Mouse (Mus musculus): ENCODE measurements around the gene Map4k2.
A peak's percentile ranks its signal among the peaks of the same experiment; 100 is the strongest.

Map4k2 gene

GRCm38 (mm10) chr19:6346023-6346422 lies 5.1 kb downstream of the Map4k2 start:
- no peak for DNase-seq (ENCODE audit: low spot score in 2 of 2)

DNA sequence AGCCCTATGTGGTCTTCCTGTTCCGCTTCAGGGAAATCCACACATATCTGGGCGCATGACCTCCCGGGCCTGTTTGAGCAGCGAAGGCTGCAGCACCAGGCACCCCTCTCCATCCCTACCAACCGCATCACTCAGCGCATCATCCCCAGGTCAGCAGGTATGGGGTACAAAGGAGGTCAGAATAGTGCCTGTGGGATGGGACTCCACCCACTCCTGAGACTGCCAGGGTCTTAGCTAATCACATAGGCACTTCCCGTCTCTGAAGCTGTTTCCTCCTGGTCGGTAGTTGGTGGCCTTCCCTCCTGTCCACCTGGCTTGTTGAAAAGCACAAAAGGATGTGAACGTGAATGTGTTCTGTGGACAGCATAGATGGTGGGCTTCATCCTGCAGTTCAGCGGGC lies 5.7 kb downstream of the Map4k2 start:
- no peak for DNase-seq (ENCODE audit: low spot score in 2 of 2)

GRCm38 (mm10) chr19:6347615-6348014 lies 6.7 kb downstream of the Map4k2 start:
- no peak for DNase-seq (ENCODE audit: low spot score in 2 of 2)

DNA sequence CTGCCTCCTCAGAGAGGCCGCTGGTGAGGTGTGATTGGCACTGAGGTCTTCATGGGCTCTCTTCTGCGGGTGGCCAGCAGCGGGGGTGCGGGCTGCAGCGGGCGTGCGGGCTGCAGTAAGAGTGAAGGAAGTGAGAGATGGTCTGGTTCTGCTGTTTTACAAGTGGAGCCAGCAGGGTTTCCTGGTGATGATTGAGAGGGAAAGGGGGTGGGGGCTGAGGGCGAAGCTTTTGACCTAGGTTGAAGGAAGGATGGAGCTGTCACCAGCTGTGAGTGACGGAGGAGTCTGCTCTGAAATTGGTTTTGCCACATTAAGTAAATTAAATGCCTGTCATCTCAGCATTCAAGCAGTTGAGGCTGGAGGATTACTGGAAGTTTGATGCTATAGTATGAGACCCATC lies 7.8 kb downstream of the Map4k2 start:
- DNase-seq (ENCODE audit: low spot score in 2 of 2), result no peak

GRCm38 (mm10) chr19:6349215-6349983 lies 8.5 kb downstream of the Map4k2 start:
- DNase-seq (ENCODE audit: low spot score in 2 of 2), result no peak

DNA sequence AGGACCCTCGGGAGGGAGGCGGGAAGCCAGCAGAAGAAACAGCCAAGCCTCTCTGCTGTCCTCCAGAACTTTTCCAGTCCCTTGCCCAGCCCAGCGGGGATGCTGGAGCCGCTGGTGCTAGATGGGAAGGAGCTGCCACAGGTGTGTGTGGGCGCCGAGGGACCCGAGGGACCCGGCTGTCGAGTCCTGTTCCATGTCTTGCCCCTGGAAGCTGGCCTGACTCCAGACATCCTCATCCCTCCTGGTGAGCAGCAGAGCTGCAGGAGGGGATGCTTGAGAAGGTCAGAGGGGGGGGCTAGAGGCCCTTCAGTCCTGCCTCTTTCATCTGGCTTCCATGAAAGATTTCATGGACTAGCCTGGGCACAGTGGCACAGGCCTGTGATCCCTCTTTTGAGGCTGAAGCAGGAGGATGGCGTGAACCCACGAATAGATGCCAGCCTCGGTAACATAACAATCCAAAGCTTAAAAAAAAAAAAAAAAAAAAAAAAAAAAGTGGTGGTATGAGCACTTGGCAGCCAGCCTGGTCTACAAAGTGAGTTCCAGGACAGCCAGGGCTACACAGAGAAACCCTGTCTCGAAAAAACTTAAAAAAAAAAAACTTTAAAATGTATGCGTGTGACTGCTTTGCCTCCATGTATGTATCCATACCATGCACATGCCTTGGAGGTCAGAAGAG lies 10.6 kb downstream of the Map4k2 start:
- DNase-seq (ENCODE audit: low spot score in 2 of 2), result no peak

- no peak for DNase-seq (ENCODE audit: low spot score in 2 of 2)
Observed at GRCm38 (mm10) chr19:6352107-6352505, 11.2 kb downstream of the Map4k2 start.

DNA sequence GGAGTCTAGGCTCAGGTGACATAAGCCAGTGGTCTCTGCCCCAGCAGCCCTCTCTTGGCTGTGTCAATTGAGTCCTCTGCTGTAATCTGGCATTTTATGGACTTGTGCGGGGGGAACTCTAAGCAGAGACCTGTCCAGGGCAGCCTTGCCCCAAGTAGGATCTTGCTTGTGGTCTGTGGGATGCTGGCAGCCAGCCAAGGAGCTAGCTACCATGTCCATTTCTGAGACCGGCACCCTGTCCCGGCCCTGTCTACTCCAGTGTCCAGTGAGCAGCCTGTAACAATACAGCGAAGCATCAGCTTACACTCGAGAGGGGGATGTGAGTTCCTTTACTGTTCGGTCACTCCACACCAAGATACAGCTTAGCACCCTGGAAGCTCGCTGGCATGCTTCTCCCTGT lies 13.1 kb downstream of the Map4k2 start:
- DNase-seq (ENCODE audit: low spot score in 2 of 2), result no peak

DNA sequence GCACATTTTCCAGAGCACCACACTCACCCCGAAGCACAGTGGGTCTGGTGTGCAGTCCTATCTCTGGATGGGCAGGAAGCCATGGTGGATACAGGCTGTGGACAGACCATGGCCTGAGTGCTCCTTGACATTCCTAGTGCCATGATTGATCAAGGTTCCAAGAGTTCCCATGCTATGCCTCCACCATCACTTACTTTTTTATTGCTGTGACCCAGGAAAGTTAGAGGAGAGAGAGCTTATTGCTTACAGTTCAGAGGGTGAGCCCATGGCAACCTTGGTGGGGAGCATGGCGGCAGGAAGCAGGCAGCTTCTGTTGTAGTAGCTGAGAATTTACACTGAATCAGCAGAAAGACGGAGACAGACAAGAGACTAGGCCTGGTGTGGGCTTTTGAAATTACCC lies 20.4 kb downstream of the Map4k2 start:
- DNase-seq (ENCODE audit: low spot score in 2 of 2), result no peak

GRCm38 (mm10) chr19:6363091-6363410 lies 22.1 kb downstream of the Map4k2 start:
- DNase-seq (ENCODE audit: low spot score in 2 of 2), result no peak

- DNase-seq (ENCODE audit: low spot score in 2 of 2), result peak; percentile 100
Observed at GRCm38 (mm10) chr19:6363411-6364240, 22.7 kb downstream of the Map4k2 start, which contains the start of gene Sf1. Gene Sf1 (plus strand): TSS chr19:6363690.

DNA sequence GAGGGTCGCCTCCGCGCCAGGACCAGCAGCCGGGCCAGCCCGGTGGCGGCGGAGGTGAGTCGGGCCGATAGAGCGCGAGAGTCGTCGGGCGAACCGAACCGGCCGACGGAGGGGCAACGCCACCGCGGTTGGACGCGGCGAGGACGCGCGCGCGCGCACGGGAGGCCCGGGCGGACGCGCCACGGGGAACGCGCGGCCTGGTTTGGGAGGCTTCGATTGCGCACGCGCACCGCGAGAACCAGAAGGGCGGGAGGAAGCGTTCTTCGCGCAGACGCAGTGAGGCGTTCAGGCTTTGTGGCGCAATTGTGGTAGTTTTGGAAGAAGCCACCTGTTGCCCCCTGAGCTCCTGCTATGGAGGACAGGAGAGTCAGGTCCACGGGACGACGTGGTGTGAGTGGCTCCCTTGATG lies 23.4 kb downstream of the Map4k2 start:
- peak; percentile 84 to 85 for DNase-seq (ENCODE audit: low spot score in 2 of 2)

GRCm38 (mm10) chr19:6364842-6365241 lies 23.9 kb downstream of the Map4k2 start:
- DNase-seq (ENCODE audit: low spot score in 2 of 2), result no peak

- DNase-seq (ENCODE audit: low spot score in 2 of 2), result no peak
Observed at GRCm38 (mm10) chr19:6370175-6370574, 29.2 kb downstream of the Map4k2 start.

GRCm38 (mm10) chr19:6372433-6372832 lies 31.5 kb downstream of the Map4k2 start:
- DNase-seq (ENCODE audit: low spot score in 2 of 2), result no peak

- DNase-seq (ENCODE audit: low spot score in 2 of 2), result peak in 1 of 2 experiments; percentile 56
Observed at GRCm38 (mm10) chr19:6373539-6374400, 32.8 kb downstream of the Map4k2 start.

GRCm38 (mm10) chr19:6374571-6374970 lies 33.6 kb downstream of the Map4k2 start:
- DNase-seq (ENCODE audit: low spot score in 2 of 2), result no peak

- DNase-seq (ENCODE audit: low spot score in 2 of 2), result no peak
Observed at GRCm38 (mm10) chr19:6375423-6376254, 34.7 kb downstream of the Map4k2 start.

DNA sequence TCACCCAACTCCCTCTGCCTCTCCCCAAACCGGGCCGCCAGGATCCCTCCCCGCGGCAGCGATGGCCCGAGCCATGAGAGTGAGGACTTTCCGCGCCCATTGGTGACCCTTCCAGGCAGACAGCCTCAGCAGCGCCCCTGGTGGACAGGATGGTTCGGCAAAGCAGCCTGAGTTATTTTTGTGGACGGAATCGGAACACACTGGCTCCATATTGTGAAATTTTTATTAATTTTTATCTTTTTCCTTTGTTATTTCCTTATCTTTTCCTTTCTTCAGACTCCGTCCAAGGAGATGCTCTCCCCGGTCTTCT lies 35.3 kb downstream of the Map4k2 start:
- no peak for DNase-seq (ENCODE audit: low spot score in 2 of 2)

DNA sequence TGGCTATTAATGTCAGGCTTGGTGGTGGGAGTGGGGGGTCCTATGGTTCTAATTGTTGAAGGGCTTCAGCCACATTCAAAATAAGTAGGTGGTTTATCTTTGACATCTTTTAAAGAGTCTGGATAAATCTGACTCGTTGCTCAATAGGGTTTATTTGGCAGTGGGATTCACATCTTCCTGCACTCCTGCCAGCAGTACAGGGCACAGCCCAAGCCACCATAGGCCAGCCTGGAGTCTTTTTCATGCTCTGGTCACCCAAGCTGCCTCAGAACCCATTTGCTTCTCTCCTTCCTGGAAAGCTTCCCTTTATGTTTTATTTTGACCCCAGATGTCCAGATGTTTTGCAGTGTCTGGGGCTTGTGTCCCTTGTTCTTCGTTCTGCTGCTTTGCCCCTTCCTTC lies 35.7 kb downstream of the Map4k2 start:
- DNase-seq (ENCODE audit: low spot score in 2 of 2), result no peak
